Mouse (Mus musculus): ENCODE results near the gene Olfr1201.

DNA sequence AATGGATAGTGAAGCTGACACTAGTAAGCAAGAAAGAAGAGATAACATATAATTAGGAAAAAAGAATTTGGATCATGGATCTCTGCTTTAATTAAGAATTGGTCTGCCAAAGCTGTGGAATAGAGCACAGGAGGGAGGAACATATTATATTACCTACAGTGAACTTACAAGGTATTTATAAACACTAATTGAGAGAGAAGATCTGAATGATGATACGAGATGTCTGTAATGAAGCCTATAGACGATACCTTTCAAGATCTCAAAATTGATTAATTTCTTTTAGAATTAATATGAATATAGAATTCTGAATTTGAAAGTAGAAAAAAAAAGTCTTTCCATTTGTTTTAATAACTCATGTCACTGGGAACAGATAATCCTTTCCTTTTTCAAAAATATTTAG, 32.5 kb upstream of the Olfr1201 start, which contains the start of gene Olfr1199:
- TF ChIP-seq GATA1 (IDR thresholded peaks at IDR 0.05; ENCODE audit: borderline replicate concordance, low read length) (no peak), FLI1 (IDR thresholded peaks at IDR 0.05; ENCODE audit: low read length) (no peak)

All from megakaryocyte, embryonic 14.5 days (primary cell).